Mouse (Mus musculus) monocyte, adult 5-6 weeks (primary cell): ENCODE measurements around the gene Tas2r113. TPM values are rescaled to one million over a fixed set of nuclear protein-coding genes. Genes with fewer than 3 reads are reported as not detected.
"Not testable (repeated sequence)": the region's sequence is repeated elsewhere in the genome, so short reads cannot be mapped to it uniquely, and the experiment has no call there.

Source experiments
- ATAC-seq: fragments of 153-309, 156-312 bp; replicated peaks from 2 replicates; pipeline ENCODE4 v1.8.0; 2017; ENCODE audit warnings: mild to moderate bottlenecking; ENCODE audit not compliant: low TSS enrichment, insufficient number of reproducible peaks, severe bottlenecking, poor library complexity, low FRiP score
- total RNA-seq: library from RNA; stranded (forward); fragments of 200-1000, 200-491, 200-594 nt; gene quantifications from 3 replicates; pipeline ENCODE4 v1.2.3, GENCODE M21; 2017

Tas2r113 gene
- not detected in 3 replicates for total RNA-seq

DNA sequence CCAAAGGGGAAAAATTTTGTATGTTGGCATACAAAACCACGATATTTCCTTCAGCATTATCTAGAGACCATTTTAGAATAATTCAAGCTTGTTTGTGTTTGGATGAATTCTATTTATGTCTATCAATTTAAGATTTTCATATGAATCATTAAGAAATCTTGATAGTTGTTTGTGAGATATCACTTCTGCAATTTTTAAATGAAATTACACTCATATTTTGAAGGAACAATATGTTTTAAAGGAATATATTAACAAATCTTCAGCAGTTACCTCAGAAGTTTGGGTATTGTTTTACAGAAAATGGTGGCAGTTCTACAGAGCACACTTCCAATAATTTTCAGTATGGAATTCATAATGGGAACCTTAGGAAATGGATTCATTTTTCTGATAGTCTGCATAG is at the start of gene Tas2r113:
Tas2r113 (plus strand) TSS at position 301 of the 400 bp plus-strand sequence.
- ATAC-seq = no peak

DNA sequence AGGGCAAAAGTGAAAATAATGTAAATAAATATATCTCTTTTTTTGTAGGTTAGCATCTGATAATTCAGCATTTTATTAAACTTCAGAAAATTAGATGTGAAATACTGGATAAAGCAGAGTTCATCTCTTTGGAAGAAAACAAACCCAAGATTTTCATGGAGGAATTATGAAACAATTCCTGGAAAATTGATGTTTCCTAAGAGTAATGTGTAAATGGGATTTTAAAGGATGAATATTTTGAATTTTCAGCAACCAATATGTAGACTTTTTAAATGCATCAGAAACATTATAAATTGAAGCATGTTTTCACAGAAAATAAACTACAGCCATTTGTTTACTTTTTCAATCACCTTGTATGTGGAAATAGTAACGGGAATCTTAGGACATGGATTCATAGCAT is 46.0 kb upstream of the Tas2r113 start, which contains the start of gene Tas2r123:
Tas2r123 (plus strand) TSS at position 301 of the 400 bp plus-strand sequence.
- ATAC-seq = no peak

DNA sequence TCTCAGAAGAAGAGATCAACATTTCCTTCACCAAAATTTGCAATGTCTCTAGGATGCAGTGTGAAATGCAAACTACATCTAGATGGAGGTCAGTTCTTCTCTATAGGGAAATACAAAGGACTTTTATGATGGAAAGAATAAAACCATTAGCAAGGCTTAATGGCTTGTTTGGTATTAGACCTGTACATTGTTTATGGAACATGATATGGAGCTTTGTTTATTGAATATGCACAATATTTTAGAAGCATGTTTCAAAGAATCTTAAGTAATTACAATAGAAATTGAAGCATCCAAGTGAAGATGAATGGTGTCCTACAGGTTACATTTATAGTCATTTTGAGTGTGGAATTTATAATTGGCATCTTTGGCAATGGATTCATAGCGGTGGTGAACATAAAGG is 37.7 kb upstream of the Tas2r113 start, which contains the start of gene Tas2r116:
Tas2r116 (plus strand) TSS at position 301 of the 400 bp plus-strand sequence.
- ATAC-seq = no peak

DNA sequence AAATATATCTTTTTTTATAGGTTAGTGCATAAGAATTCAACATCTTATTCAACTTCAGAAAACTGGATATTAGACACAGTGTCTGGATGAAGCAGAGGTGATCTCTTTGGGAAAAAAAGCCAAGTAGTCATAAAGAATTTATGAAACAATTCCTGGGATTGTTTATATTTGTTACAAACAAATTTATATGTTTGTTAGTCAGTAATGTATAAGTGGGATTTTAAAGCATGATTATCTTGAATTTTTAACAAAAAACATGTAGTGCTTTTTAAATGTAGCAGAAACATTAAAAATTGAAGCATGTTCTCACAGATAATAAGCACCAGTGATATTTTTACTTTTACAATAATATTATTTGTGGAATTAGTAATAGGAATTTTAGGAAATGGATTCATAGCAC is 25.1 kb upstream of the Tas2r113 start, which contains the start of gene Tas2r110:
Tas2r110 (plus strand) TSS at position 301 of the 400 bp plus-strand sequence.
- no peak for ATAC-seq

DNA sequence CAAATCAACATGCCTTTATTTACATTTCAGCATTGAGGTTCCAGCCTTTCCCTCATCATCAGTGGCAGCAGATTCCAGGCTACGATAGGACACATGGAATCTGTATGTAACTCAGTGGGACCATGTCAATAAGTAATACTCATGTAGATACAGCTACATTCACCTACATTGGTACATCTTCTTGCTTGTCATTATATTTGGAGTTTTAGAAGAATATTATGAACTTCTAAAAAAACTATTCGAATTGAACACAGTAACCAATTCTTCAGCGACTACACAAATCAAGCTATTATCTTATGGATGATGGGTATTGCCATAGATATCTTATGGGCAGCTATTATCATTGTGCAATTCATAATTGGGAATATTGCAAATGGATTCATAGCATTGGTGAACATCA is 16.5 kb downstream of the Tas2r113 start, which contains the start of gene Tas2r125:
Tas2r125 (plus strand) TSS at position 301 of the 400 bp plus-strand sequence.
- no peak for ATAC-seq

DNA sequence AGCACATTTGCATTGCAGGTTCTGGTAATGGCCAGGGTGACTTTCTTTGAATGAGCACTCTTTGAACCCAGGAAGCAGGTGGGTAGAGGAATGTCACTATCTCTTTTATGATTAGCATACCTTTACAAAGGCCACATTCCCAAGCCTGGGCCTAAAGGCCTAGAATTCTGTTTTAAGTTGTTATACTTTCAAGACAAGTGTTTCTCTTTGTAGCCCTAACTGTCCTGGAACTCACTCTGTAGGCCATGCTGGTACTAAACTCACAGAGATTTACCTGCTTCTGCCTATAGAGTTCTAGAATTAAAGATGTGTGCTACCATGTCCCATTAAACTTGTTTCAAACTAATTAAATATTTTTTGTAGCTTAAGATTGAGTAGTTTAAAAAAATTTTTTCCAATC is 48.6 kb downstream of the Tas2r113 start:
- not testable (repeated sequence) for ATAC-seq

Other genes starting within 250 kb of the Tas2r113 start
- not detected in 3 replicates for gene A630073D07Rik, start 241.5 kb upstream of the Tas2r113 start, total RNA-seq
- gene Tas2r120, start 236.1 kb upstream of the Tas2r113 start, total RNA-seq = not detected in 3 replicates
- gene Tas2r121, start 192.0 kb upstream of the Tas2r113 start, total RNA-seq = not detected in 3 replicates
- not detected in 3 replicates for gene Tas2r122, start 181.1 kb upstream of the Tas2r113 start, total RNA-seq
- not detected in 3 replicates for gene Tas2r115, start 155.0 kb upstream of the Tas2r113 start, total RNA-seq
- not detected in 3 replicates for gene Tas2r124, start 138.3 kb upstream of the Tas2r113 start, total RNA-seq
- not detected in 3 replicates for gene Tas2r102, start 130.9 kb upstream of the Tas2r113 start, total RNA-seq
- gene Tas2r136, start 114.8 kb upstream of the Tas2r113 start, total RNA-seq = not detected in 3 replicates
- not detected in 3 replicates for gene Tas2r117, start 90.2 kb upstream of the Tas2r113 start, total RNA-seq
- not detected in 3 replicates for gene Tas2r123, start 45.9 kb upstream of the Tas2r113 start, total RNA-seq
- not detected in 3 replicates for gene Tas2r116, start 37.6 kb upstream of the Tas2r113 start, total RNA-seq
- gene Tas2r110, start 25.0 kb upstream of the Tas2r113 start, total RNA-seq = not detected in 3 replicates
- not detected in 3 replicates for gene Tas2r125, start 16.6 kb downstream of the Tas2r113 start, total RNA-seq
- gene Tas2r129, start 58.1 kb downstream of the Tas2r113 start, total RNA-seq = not detected in 3 replicates
- gene Tas2r131, start 64.9 kb downstream of the Tas2r113 start, total RNA-seq = not detected in 3 replicates
- gene Tas2r109, start 88.0 kb downstream of the Tas2r113 start, total RNA-seq = not detected in 3 replicates
- not detected in 3 replicates for gene Tas2r103, start 144.1 kb downstream of the Tas2r113 start, total RNA-seq
- 0.32 TPM in 1 of 3 replicates, not detected in the others for gene Tas2r140, start 162.8 kb downstream of the Tas2r113 start, total RNA-seq
- 33.4 to 57.3 TPM (median 44.8 TPM) in 3 replicates for gene Smim10l1, start 211.9 kb downstream of the Tas2r113 start, total RNA-seq